Mouse (Mus musculus) brain, embryonic 14.5 days (tissue): ENCODE measurements around the gene Chek2.

Experiments used
- CTCF ChIP-seq: fragments of 200-500 bp; IDR thresholded peaks from 2 replicates; pipeline ENCODE4 v1.5.1; 2012; ENCODE audit warnings: inconsistent platforms, mild to moderate bottlenecking, moderate library complexity, borderline replicate concordance; ENCODE audit not compliant: insufficient read depth, insufficient read length; ENCODE audit errors: extremely low read depth
- POLR2A ChIP-seq: fragments of 200-500 bp; IDR thresholded peaks from 2 replicates; pipeline ENCODE4 v1.6.1; 2012; ENCODE audit warnings: mild to moderate bottlenecking, inconsistent platforms, borderline replicate concordance; ENCODE audit not compliant: poor library complexity, insufficient read depth, insufficient read length, severe bottlenecking; ENCODE audit errors: extremely low read depth

- TF ChIP-seq POLR2A (no peak), CTCF (no peak)
Observed at GRCm38 (mm10) chr5:110807453-110807852, 32.3 kb upstream of the Chek2 start.
